Mouse (Mus musculus) liver, embryonic 14.5 days (tissue): ENCODE measurements around the gene Trib3.

Experiments used
- CTCF ChIP-seq: IDR thresholded peaks from 2 replicates; pipeline ENCODE4 v1.5.1; 2016; ENCODE audit warnings: antibody characterized with exemption, low read depth, control low read depth
- EP300 ChIP-seq: IDR thresholded peaks from 2 replicates; pipeline ENCODE4 v1.6.1; 2016; ENCODE audit warnings: antibody characterized with exemption, low read depth

- TF ChIP-seq CTCF (no peak), EP300 (no peak)
Measured at GRCm38 (mm10) chr2:152361193-152361592, 17.4 kb upstream of the Trib3 start.
